Comparison of ENCODE assay signal across 28 mouse cellular contexts in genomic region chr11:109391760-109392159, GRCm38 (mm10). TPM values are rescaled to one million over a fixed set of nuclear protein-coding genes. Genes with fewer than 3 reads are reported as not detected.
DNase-seq lines count a peak whose midpoint lies in the region; ATAC-seq and TF ChIP-seq lines count a peak whose summit lies in the region.
"Had no signal": no experiment of that assay in that cellular context is flagged by ENCODE, and none has a peak within 500 bp of the region (broad histone marks: within the 10 kb centered on the region; RNA-seq: fewer than 3 reads in every experiment).

No protein-coding gene starts in this region.

- no peak overlapping the region for H3K4me3 ChIP-seq in kidney, adult 2 months (ENCODE audit: insufficient read depth, low read depth, low read length)
- no peak overlapping the region for H3K4me3 ChIP-seq in lung, adult 2 months (replicated peaks; ENCODE audit: extremely low read depth, low read depth, low read length)
- no peak overlapping the region for H3K4me3 ChIP-seq in liver, postnatal 0 days (ENCODE audit: low read depth, low read length)
- H3K4me3 ChIP-seq in forebrain, embryonic 13.5 days = no peak overlapping the region
- H3K4me3 ChIP-seq: embryonic facial prominence, embryonic 10.5 days; forebrain, embryonic 12.5 days; heart, adult 2 months; limb, embryonic 12.5 days; lung, embryonic 15.5 days had no signal

- no peaks in the 10 kb centered on the region for H3K9me3 ChIP-seq in liver, postnatal 0 days (ENCODE audit: low read length)
- no peaks in the 10 kb centered on the region for H3K9me3 ChIP-seq in forebrain, embryonic 13.5 days (replicated peaks)
- H3K9me3 ChIP-seq: embryonic facial prominence, embryonic 10.5 days; forebrain, embryonic 12.5 days; limb, embryonic 12.5 days; lung, embryonic 15.5 days had no signal

- no peak for TF ChIP-seq EP300 in liver, postnatal 0 days (IDR thresholded peaks at IDR 0.05; ENCODE audit: low read depth)

- H3K4me1 ChIP-seq in kidney, adult 2 months (ENCODE audit: control insufficient read depth, insufficient read depth, low read length) = peaks cover 14% of the 10 kb centered on the region; the same call in 1 of the 2 replicates
- H3K4me1 ChIP-seq in lung, adult 2 months (ENCODE audit: control insufficient read depth, insufficient read depth, low read length) = peaks cover 36% of the 10 kb centered on the region
- H3K4me1 ChIP-seq in liver, postnatal 0 days (ENCODE audit: insufficient read depth) = peaks cover 11% of the 10 kb centered on the region
- H3K4me1 ChIP-seq in forebrain, embryonic 13.5 days = no peaks in the 10 kb centered on the region
- H3K4me1 ChIP-seq: forebrain, embryonic 12.5 days; limb, embryonic 12.5 days had no signal

- ATAC-seq in liver, postnatal 0 days = peak; percentile 82
- ATAC-seq in forebrain, embryonic 13.5 days = no peak
- ATAC-seq: hindbrain, embryonic 16.5 days; intestine, embryonic 16.5 days; Patski had no signal

- no peak overlapping the region for H3K4me2 ChIP-seq in liver, postnatal 0 days (ENCODE audit: low read depth, low read length)
- H3K4me2 ChIP-seq in forebrain, embryonic 13.5 days = no peak overlapping the region
- H3K4me2 ChIP-seq: forebrain, embryonic 12.5 days; limb, embryonic 12.5 days; lung, embryonic 15.5 days; midbrain, embryonic 11.5 days had no signal

- no peak for TF ChIP-seq CTCF in kidney, adult 2 months (conservative IDR thresholded peaks at IDR 0.05; ENCODE audit: insufficient read depth, insufficient read length, low read depth, low read length)
- no peak for TF ChIP-seq CTCF in lung, adult 2 months (IDR thresholded peaks at IDR 0.05; ENCODE audit: insufficient read depth, low read length)
- TF ChIP-seq CTCF in liver, postnatal 0 days (IDR thresholded peaks at IDR 0.05; ENCODE audit: low read depth) = no peak

- WGBS in kidney, adult 2 months = 48% methylated on average over 7 of the region's 7 CpGs
- 42% methylated on average over 7 of the region's 7 CpGs for WGBS in lung, adult 2 months
- 58% methylated on average over 7 of the region's 7 CpGs for WGBS in liver, postnatal 0 days (ENCODE audit: insufficient replicate concordance)
- 62% methylated on average over 7 of the region's 7 CpGs for WGBS in forebrain, embryonic 13.5 days

- no peaks in the 10 kb centered on the region; the same call in 1 of the 2 replicates for H3K36me3 ChIP-seq in kidney, adult 2 months (ENCODE audit: control insufficient read depth, insufficient read depth, low read length)
- H3K36me3 ChIP-seq in liver, postnatal 0 days (replicated peaks; ENCODE audit: insufficient read depth, low read length) = peaks cover 27% of the 10 kb centered on the region
- H3K36me3 ChIP-seq in forebrain, embryonic 13.5 days (ENCODE audit: poor library complexity, severe bottlenecking) = peaks cover 21% of the 10 kb centered on the region

- H3K9ac ChIP-seq in liver, postnatal 0 days (replicated peaks) = no peak overlapping the region
- no peak overlapping the region for H3K9ac ChIP-seq in forebrain, embryonic 13.5 days
- H3K9ac ChIP-seq: forebrain, embryonic 12.5 days; limb, embryonic 12.5 days; lung, embryonic 15.5 days had no signal

- DNase-seq in adrenal gland, adult (ENCODE audit: inconsistent age in 2 of 2, low spot score in 1 of 2) = peak; percentile 29 to 69
- DNase-seq in adrenal gland, adult 18-20 months (ENCODE audit: low spot score in 2 of 2) = no peak
- DNase-seq in kidney, adult 2 months = peak; percentile 52
- no peak for DNase-seq in kidney, postnatal 14 days
- DNase-seq in lung, adult 2 months = peak; percentile 19
- DNase-seq in lung, postnatal 10 days = no peak
- DNase-seq in liver, postnatal 0 days = no peak
- DNase-seq: cerebellum, adult 11 months; cerebellum, postnatal 10 days; gastrocnemius, postnatal 14 days; heart, adult 2 months; heart, postnatal 36 days; kidney, postnatal 4 days; spleen, adult 18-20 months; thymus, postnatal 4 days had no signal

- H3K27ac ChIP-seq in kidney, adult 2 months (ENCODE audit: insufficient read depth, low read depth, low read length) = no peak overlapping the region
- H3K27ac ChIP-seq in liver, postnatal 0 days (ENCODE audit: low read depth) = 0 out of 2 replicates have a peak overlapping the region, but pooled peaks have one; percentile 45
- H3K27ac ChIP-seq in forebrain, embryonic 13.5 days = no peak overlapping the region
- H3K27ac ChIP-seq: embryonic facial prominence, embryonic 10.5 days; forebrain, embryonic 12.5 days; heart, adult 2 months; limb, embryonic 12.5 days; lung, embryonic 15.5 days; macrophage had no signal

- no peaks in the 10 kb centered on the region for H3K27me3 ChIP-seq in kidney, adult 2 months (replicated peaks; ENCODE audit: control insufficient read depth, insufficient read depth, low read length)
- no peaks in the 10 kb centered on the region for H3K27me3 ChIP-seq in liver, postnatal 0 days (ENCODE audit: insufficient read depth, low read length)
- H3K27me3 ChIP-seq in forebrain, embryonic 13.5 days = no peaks in the 10 kb centered on the region
- H3K27me3 ChIP-seq: forebrain, embryonic 12.5 days; limb, embryonic 12.5 days; lung, embryonic 15.5 days; Patski had no signal

- TF ChIP-seq POLR2A in kidney, adult 2 months (IDR thresholded peaks at IDR 0.05; ENCODE audit: low read depth, low read length) = no peak
- TF ChIP-seq POLR2A in lung, adult 2 months (IDR thresholded peaks at IDR 0.05; ENCODE audit: borderline replicate concordance, extremely low read depth, low read depth, low read length) = no peak

RNA-seq across cellular contexts. Expression of gene 9930022D16Rik, which starts 22.0 kb away (rescaled TPM):
- total RNA-seq in adrenal gland, adult 18-20 months (2021) = not detected
- polyA plus RNA-seq in kidney, adult 2 months (2012; rRNA removed) = not detected in 2 replicates
- not detected in 2 replicates for polyA plus RNA-seq in lung, adult 2 months (2012; rRNA removed)
- polyA plus RNA-seq in liver, postnatal 0 days (2015; fragmentation: Nextera tagmentation; extraction: Ambion mirVana) = not detected in 2 replicates
- not detected in 2 replicates for polyA plus RNA-seq in forebrain, embryonic 13.5 days (2015; fragmentation: Nextera tagmentation; extraction: Ambion mirVana)
- total RNA-seq: gastrocnemius, postnatal 14 days; heart, adult 2 months; heart, postnatal 36 days; layer of hippocampus, postnatal 10 days had no signal
- polyA plus RNA-seq: embryonic facial prominence, embryonic 10.5 days; forebrain, embryonic 12.5 days; heart, adult 2 months; heart, embryonic 14.5 days; hindbrain, embryonic 16.5 days; intestine, embryonic 16.5 days; limb, embryonic 12.5 days; lung, embryonic 15.5 days; midbrain, embryonic 11.5 days; neural tube, embryonic 11.5 days; Patski had no signal

RNA-seq across cellular contexts. Expression of gene Gna13, which starts 29.1 kb away (rescaled TPM):
- 10 to 100 TPM; 64.8 to 74.8 TPM for total RNA-seq in adrenal gland, adult 18-20 months (2021)
- polyA plus RNA-seq in kidney, adult 2 months (2012; rRNA removed) = 26.6 and 27.8 TPM in 2 replicates
- polyA plus RNA-seq in lung, adult 2 months (2012; rRNA removed) = 39.3 and 42.6 TPM in 2 replicates
- polyA plus RNA-seq in liver, postnatal 0 days (2015; fragmentation: Nextera tagmentation; extraction: Ambion mirVana) = 28.4 and 30.6 TPM in 2 replicates
- 16.3 and 16.8 TPM in 2 replicates for polyA plus RNA-seq in forebrain, embryonic 13.5 days (2015; fragmentation: Nextera tagmentation; extraction: Ambion mirVana)

RNA-seq across cellular contexts. Expression of gene Amz2, which starts 34.0 kb away (rescaled TPM):
- 10 to 100 TPM; 39.7 to 40.8 TPM for total RNA-seq in adrenal gland, adult 18-20 months (2021)
- 42.5 and 47.2 TPM in 2 replicates for polyA plus RNA-seq in kidney, adult 2 months (2012; rRNA removed)
- polyA plus RNA-seq in lung, adult 2 months (2012; rRNA removed) = 22.2 and 40.9 TPM in 2 replicates
- 9.4 and 11.0 TPM in 2 replicates for polyA plus RNA-seq in liver, postnatal 0 days (2015; fragmentation: Nextera tagmentation; extraction: Ambion mirVana)
- 57.6 and 58.4 TPM in 2 replicates for polyA plus RNA-seq in forebrain, embryonic 13.5 days (2015; fragmentation: Nextera tagmentation; extraction: Ambion mirVana)

Comparison
In these comparisons a context has a peak if more than half of its experiments do, and no peak if none do; other contexts are left out.
1. DNase-seq: peak in adrenal gland, adult (2 of 2), kidney, adult 2 months (single experiment) and lung, adult 2 months (single experiment); none in adrenal gland, adult 18-20 months (0 of 2), kidney, postnatal 14 days (single experiment), lung, postnatal 10 days (single experiment) and liver, postnatal 0 days (single experiment).